Mouse (Mus musculus): ENCODE data around the gene Sh2d4b.

The Sh2d4b gene

GRCm38 (mm10) chr14:40837397-40837796 lies 55.7 kb downstream of the Sh2d4b start:
- no peak for DNase-seq (ENCODE audit: low spot score in 2 of 2)

- no peak for DNase-seq (ENCODE audit: low spot score in 2 of 2)
These were observed 62.6 kb downstream of the Sh2d4b start for GRCm38 (mm10) chr14:40830505-40830904.

- DNase-seq (ENCODE audit: low spot score in 2 of 2) = no peak
These were observed 63.0 kb downstream of the Sh2d4b start for GRCm38 (mm10) chr14:40830094-40830493.

- DNase-seq (ENCODE audit: low spot score in 2 of 2) = no peak
These were observed 75.0 kb downstream of the Sh2d4b start for GRCm38 (mm10) chr14:40818051-40818450.

GRCm38 (mm10) chr14:40816715-40817114 lies 76.4 kb downstream of the Sh2d4b start:
- no peak for DNase-seq (ENCODE audit: low spot score in 2 of 2)

GRCm38 (mm10) chr14:40791606-40792005 lies 101.5 kb downstream of the Sh2d4b start:
- DNase-seq (ENCODE audit: low spot score in 2 of 2) = peak; percentile 24 to 56

- no peak for DNase-seq (ENCODE audit: low spot score in 2 of 2)
These were observed 104.0 kb downstream of the Sh2d4b start for GRCm38 (mm10) chr14:40789110-40789509.

GRCm38 (mm10) chr14:40769097-40770090 lies 123.7 kb downstream of the Sh2d4b start:
- no peak for DNase-seq (ENCODE audit: low spot score in 2 of 2)
